Mouse (Mus musculus): Measurements from ENCODE around the gene Nid1.
"Not testable (repeated sequence)": the region's sequence is repeated elsewhere in the genome, so short reads cannot be mapped to it uniquely, and the experiment has no call there.

DNA sequence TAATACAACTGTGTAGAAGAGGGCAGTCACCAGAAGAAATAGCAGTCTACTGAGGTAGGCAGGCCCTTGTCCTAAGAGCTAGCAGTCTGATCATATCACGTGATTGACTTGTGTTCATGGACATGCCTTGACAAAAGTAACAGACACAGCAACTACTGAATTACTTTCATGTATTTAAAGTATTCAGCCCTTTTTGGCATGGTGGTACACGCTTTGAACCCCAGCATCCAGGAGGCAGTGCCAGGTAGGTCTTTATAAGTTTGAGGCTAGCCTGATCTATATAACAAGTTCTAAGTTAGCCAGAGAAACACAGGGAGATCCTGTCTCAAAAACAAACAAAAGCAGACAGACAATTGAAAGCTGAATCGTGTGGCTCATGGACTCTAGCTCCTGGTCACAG is 36.5 kb upstream of the Nid1 start:
- TF ChIP-seq POLR2A (IDR thresholded peaks at IDR 0.05; ENCODE audit: extremely low read depth, insufficient read depth, low read length); CTCF (IDR thresholded peaks at IDR 0.05; ENCODE audit: low read depth, low read length): not testable (repeated sequence)
